Comparison of ENCODE assay signal across 9 mouse cellular contexts in the genomic region with DNA sequence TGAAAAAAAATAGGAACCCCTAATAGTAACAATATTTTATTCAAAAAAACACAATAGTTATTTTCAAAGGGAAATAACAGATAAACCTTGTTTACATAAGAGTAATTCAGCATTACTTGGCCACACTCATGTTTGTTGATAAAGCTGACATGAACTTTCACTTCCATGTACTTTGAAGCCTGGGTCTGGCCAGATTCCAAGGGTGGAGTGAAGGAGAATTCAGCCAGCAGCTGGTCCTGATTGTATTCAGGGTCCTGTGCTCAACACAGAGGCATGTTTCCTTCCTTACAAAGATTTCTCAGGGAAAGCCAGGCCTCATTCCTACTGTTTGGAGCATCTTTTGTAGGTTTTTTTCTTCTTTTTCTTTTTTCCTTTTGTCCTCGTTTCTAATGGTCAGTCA.
DNase-seq lines count a peak whose midpoint lies in the region; ATAC-seq lines count a peak whose summit lies in the region.
"Had no signal": no experiment of that assay in that cellular context is flagged by ENCODE, and none has a peak within 500 bp of the region (broad histone marks: within the 10 kb centered on the region; RNA-seq: fewer than 3 reads in every experiment).

No protein-coding gene starts in this region.

- no peaks in the 10 kb centered on the region for H3K4me1 ChIP-seq in midbrain, embryonic 11.5 days (ENCODE audit: control insufficient read depth, insufficient read depth, low read length)
- no peaks in the 10 kb centered on the region for H3K4me1 ChIP-seq in midbrain, embryonic 15.5 days
- H3K4me1 ChIP-seq: embryonic facial prominence, embryonic 13.5 days had no signal

- H3K27me3 ChIP-seq in midbrain, embryonic 11.5 days (ENCODE audit: control insufficient read depth, insufficient read depth, low read length), result no peaks in the 10 kb centered on the region
- no peaks in the 10 kb centered on the region for H3K27me3 ChIP-seq in midbrain, embryonic 15.5 days (replicated peaks)
- H3K27me3 ChIP-seq: embryonic facial prominence, embryonic 13.5 days had no signal

- H3K9ac ChIP-seq in midbrain, embryonic 11.5 days (ENCODE audit: low read length), result no peak overlapping the region
- no peak overlapping the region for H3K9ac ChIP-seq in midbrain, embryonic 15.5 days
- H3K9ac ChIP-seq: embryonic facial prominence, embryonic 13.5 days had no signal

- no peak overlapping the region for H3K4me2 ChIP-seq in midbrain, embryonic 11.5 days
- no peak overlapping the region for H3K4me2 ChIP-seq in midbrain, embryonic 15.5 days
- H3K4me2 ChIP-seq: embryonic facial prominence, embryonic 13.5 days had no signal

- peak; percentile 86 for DNase-seq in midbrain, embryonic 11.5 days (ENCODE audit: low spot score, missing footprints)
- peak; percentile 83 for DNase-seq in gastrocnemius, adult 18-20 months (ENCODE audit: low spot score)
- DNase-seq in kidney, adult 8-10 months, result peak; percentile 55 to 56
- DNase-seq in ovary, adult 18-20 months (ENCODE audit: low spot score), result peak; percentile 34
- DNase-seq in layer of hippocampus, postnatal 14 days (ENCODE audit: low spot score in 2 of 2), result no peak
- DNase-seq in cerebellum, postnatal 36 days, result no peak
- no peak for DNase-seq in layer of hippocampus, adult 9-10 months (ENCODE audit: low spot score)

- WGBS in midbrain, embryonic 11.5 days, result 50% methylated on average over 1 of the region's 1 CpGs
- WGBS in midbrain, embryonic 15.5 days, result 37% methylated on average over 1 of the region's 1 CpGs

- no peak for ATAC-seq in midbrain, embryonic 11.5 days (ENCODE audit: low FRiP score)
- ATAC-seq in midbrain, embryonic 15.5 days (replicated peaks), result no peak

- H3K4me3 ChIP-seq in midbrain, embryonic 11.5 days (ENCODE audit: low read depth, low read length), result no peak overlapping the region
- no peak overlapping the region for H3K4me3 ChIP-seq in midbrain, embryonic 15.5 days
- H3K4me3 ChIP-seq: embryonic facial prominence, embryonic 13.5 days had no signal

- no peaks in the 10 kb centered on the region for H3K9me3 ChIP-seq in midbrain, embryonic 11.5 days (ENCODE audit: control insufficient read depth, low read length)
- no peaks in the 10 kb centered on the region for H3K9me3 ChIP-seq in midbrain, embryonic 15.5 days
- H3K9me3 ChIP-seq: embryonic facial prominence, embryonic 13.5 days had no signal

- no peaks in the 10 kb centered on the region for H3K36me3 ChIP-seq in midbrain, embryonic 11.5 days (ENCODE audit: control insufficient read depth, insufficient read depth, low read length)
- no peaks in the 10 kb centered on the region for H3K36me3 ChIP-seq in midbrain, embryonic 15.5 days (replicated peaks)
- H3K36me3 ChIP-seq: embryonic facial prominence, embryonic 13.5 days had no signal

- no peak overlapping the region for H3K27ac ChIP-seq in midbrain, embryonic 11.5 days (ENCODE audit: low read depth, low read length)
- H3K27ac ChIP-seq in midbrain, embryonic 15.5 days, result no peak overlapping the region
- H3K27ac ChIP-seq: embryonic facial prominence, embryonic 13.5 days had no signal

Comparison
In these comparisons a context has a peak if more than half of its experiments do, and no peak if none do; other contexts are left out.
1. DNase-seq: peak in midbrain, embryonic 11.5 days (single experiment), gastrocnemius, adult 18-20 months (single experiment), kidney, adult 8-10 months (2 of 2) and ovary, adult 18-20 months (single experiment); none in layer of hippocampus, postnatal 14 days (0 of 2), cerebellum, postnatal 36 days (0 of 2) and layer of hippocampus, adult 9-10 months (single experiment).